In the genomic region with DNA sequence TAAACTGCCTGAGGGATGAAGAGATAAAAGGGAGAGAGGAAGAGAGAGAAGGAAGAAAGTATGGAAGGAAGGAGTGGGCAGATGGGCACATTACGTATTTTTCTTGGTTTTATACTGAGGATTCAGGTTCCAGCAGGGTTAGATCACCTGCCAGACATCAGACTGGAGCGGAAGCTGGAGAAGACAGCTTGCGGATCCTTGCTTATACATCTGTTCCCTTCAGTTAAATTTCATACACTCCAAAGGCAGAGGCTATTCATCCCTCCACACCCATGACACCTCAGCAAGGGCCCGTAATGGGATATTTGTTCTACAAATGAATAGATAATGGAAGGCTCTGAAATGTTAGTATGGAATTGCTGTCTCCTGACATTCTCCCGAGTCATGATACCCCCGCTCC, we compare ENCODE assay signal across 29 mouse cellular contexts.
"Had no signal": no experiment of that assay in that cellular context is flagged by ENCODE, and none has a peak within 500 bp of the region (broad histone marks: within the 10 kb centered on the region; RNA-seq: fewer than 3 reads in every experiment).

No protein-coding gene starts in this region.

- H3K9me3 ChIP-seq: limb, embryonic 10.5 days; limb, embryonic 12.5 days; limb, embryonic 15.5 days; liver, embryonic 12.5 days; liver, embryonic 13.5 days; liver, embryonic 15.5 days; lung, embryonic 15.5 days; midbrain, embryonic 12.5 days; midbrain, embryonic 13.5 days; midbrain, embryonic 15.5 days had no signal

- H3K4me1 ChIP-seq: limb, embryonic 12.5 days; limb, embryonic 13.5 days; liver, embryonic 12.5 days; liver, embryonic 13.5 days; liver, embryonic 15.5 days; lung, embryonic 15.5 days; midbrain, embryonic 12.5 days; neural tube, embryonic 12.5 days had no signal

- ATAC-seq: liver, embryonic 12.5 days; liver, postnatal 0 days; lung, postnatal 0 days; midbrain, embryonic 13.5 days; midbrain, embryonic 15.5 days; midbrain, embryonic 16.5 days had no signal

- H3K4me3 ChIP-seq: limb, embryonic 10.5 days; limb, embryonic 12.5 days; limb, embryonic 13.5 days; limb, embryonic 15.5 days; liver, embryonic 12.5 days; liver, embryonic 13.5 days; liver, embryonic 15.5 days; lung, embryonic 15.5 days; megakaryocyte, embryonic 14.5 days; midbrain, embryonic 10.5 days; midbrain, embryonic 12.5 days; midbrain, embryonic 13.5 days; midbrain, embryonic 15.5 days; neural tube, embryonic 12.5 days had no signal

- H3K27me3 ChIP-seq: limb, embryonic 12.5 days; limb, embryonic 13.5 days; limb, embryonic 15.5 days; liver, embryonic 12.5 days; liver, embryonic 13.5 days; lung, embryonic 15.5 days; midbrain, embryonic 12.5 days; midbrain, embryonic 13.5 days; midbrain, embryonic 15.5 days; neural tube, embryonic 12.5 days had no signal

- H3K9ac ChIP-seq: limb, embryonic 12.5 days; limb, embryonic 13.5 days; limb, embryonic 15.5 days; liver, embryonic 12.5 days; liver, embryonic 13.5 days; liver, embryonic 14.5 days; liver, embryonic 15.5 days; liver, postnatal 0 days; lung, embryonic 14.5 days; lung, embryonic 15.5 days; midbrain, embryonic 12.5 days; midbrain, embryonic 13.5 days; midbrain, embryonic 15.5 days; neural tube, embryonic 12.5 days had no signal

- H3K36me3 ChIP-seq: liver, embryonic 12.5 days; liver, embryonic 13.5 days; liver, embryonic 15.5 days had no signal

- DNase-seq: liver; liver, embryonic 13.5 days; liver, postnatal 0 days; lung, adult 18-20 months; lung, adult 2 months; lung, embryonic 14.5 days; lung, postnatal 10 days; lung, postnatal 14 days; lung, postnatal 36 days; lung, postnatal 4 days had no signal

- H3K4me2 ChIP-seq: limb, embryonic 12.5 days; limb, embryonic 13.5 days; limb, embryonic 15.5 days; liver, embryonic 11.5 days; liver, embryonic 12.5 days; liver, embryonic 13.5 days; liver, embryonic 15.5 days; lung, embryonic 14.5 days; lung, embryonic 15.5 days; midbrain, embryonic 11.5 days; midbrain, embryonic 12.5 days; midbrain, embryonic 13.5 days; midbrain, embryonic 15.5 days; neural tube, embryonic 12.5 days had no signal

- H3K27ac ChIP-seq: limb, embryonic 10.5 days; limb, embryonic 12.5 days; limb, embryonic 13.5 days; limb, embryonic 15.5 days; liver, embryonic 12.5 days; liver, embryonic 13.5 days; liver, embryonic 14.5 days; liver, embryonic 15.5 days; lung, embryonic 15.5 days; macrophage; midbrain, embryonic 10.5 days; midbrain, embryonic 12.5 days; midbrain, embryonic 13.5 days; midbrain, embryonic 15.5 days; neural tube, embryonic 12.5 days had no signal
